ENCODE assay signal across 8 mouse cellular contexts in genomic region chr17:24352370-24353194, GRCm38 (mm10). TPM values are rescaled to one million over a fixed set of nuclear protein-coding genes. Genes with fewer than 3 reads are reported as not detected.
DNase-seq lines count a peak whose midpoint lies in the region; ATAC-seq and TF ChIP-seq lines count a peak whose summit lies in the region.

No protein-coding gene starts in this region.

- no peak for TF ChIP-seq CTCF in lung, embryonic 14.5 days (IDR thresholded peaks at IDR 0.05; ENCODE audit: low read depth)
- TF ChIP-seq CTCF in bone marrow, adult 2 months (IDR thresholded peaks at IDR 0.05; ENCODE audit: control insufficient read depth, insufficient read depth, low read length): no peak

- TF ChIP-seq POLR2A in bone marrow, adult 2 months (IDR thresholded peaks at IDR 0.05; ENCODE audit: borderline replicate concordance, control insufficient read depth, low read depth, low read length): no peak

- peak overlapping the region; percentile 94 for H3K4me2 ChIP-seq in lung, embryonic 14.5 days
- H3K4me2 ChIP-seq in forebrain, embryonic 15.5 days (replicated peaks): peak overlapping the region; percentile 82
- H3K4me2 ChIP-seq in neural tube, embryonic 13.5 days: peak overlapping the region; percentile 87

- peaks cover 24% of the 10 kb centered on the region for H3K27me3 ChIP-seq in lung, embryonic 14.5 days (ENCODE audit: insufficient read depth, low read length)
- 0 out of 2 replicates have a peak, but pooled peaks cover 4% of the 10 kb centered on the region for H3K27me3 ChIP-seq in forebrain, embryonic 15.5 days
- H3K27me3 ChIP-seq in neural tube, embryonic 13.5 days: peaks cover 20% of the 10 kb centered on the region

- peak overlapping the region; percentile 71 for H3K4me3 ChIP-seq in lung, embryonic 14.5 days (ENCODE audit: low read depth, low read length)
- H3K4me3 ChIP-seq in bone marrow, adult 2 months (replicated peaks; ENCODE audit: control insufficient read depth, low read depth, low read length): peak overlapping the region; percentile 87
- H3K4me3 ChIP-seq in forebrain, embryonic 15.5 days: peak overlapping the region; percentile 76
- H3K4me3 ChIP-seq in neural tube, embryonic 13.5 days: peak overlapping the region; percentile 87

- H3K9ac ChIP-seq in lung, embryonic 14.5 days: peak overlapping the region; percentile 73
- H3K9ac ChIP-seq in forebrain, embryonic 15.5 days (replicated peaks): peak overlapping the region; percentile 85
- peak overlapping the region; percentile 92 for H3K9ac ChIP-seq in neural tube, embryonic 13.5 days

- no peaks in the 10 kb centered on the region for H3K9me3 ChIP-seq in lung, embryonic 14.5 days (ENCODE audit: low read depth, low read length)
- no peaks in the 10 kb centered on the region for H3K9me3 ChIP-seq in forebrain, embryonic 15.5 days
- H3K9me3 ChIP-seq in neural tube, embryonic 13.5 days: no peaks in the 10 kb centered on the region

- DNase-seq in lung, embryonic 14.5 days: peak; percentile 21
- DNase-seq in lung, postnatal 36 days: no peak
- DNase-seq in kidney, postnatal 36 days: peak; percentile 64 to 70
- DNase-seq in adrenal gland, postnatal 4 days (ENCODE audit: low spot score in 2 of 2): no peak
- no peak for DNase-seq in natural killer cell, adult 2 months (ENCODE audit: low spot score in 2 of 2)

- no peak for ATAC-seq in lung, embryonic 14.5 days (ENCODE audit: insufficient read depth)
- ATAC-seq in forebrain, embryonic 15.5 days (replicated peaks): no peak; the same call in 1 of the 2 replicates
- peak; percentile 58; the same call in 1 of the 2 replicates for ATAC-seq in neural tube, embryonic 13.5 days (ENCODE audit: low read depth)

- H3K27ac ChIP-seq in lung, embryonic 14.5 days (ENCODE audit: low read depth): peak overlapping the region; percentile 54; the same call in 1 of the 2 replicates
- peak overlapping the region; percentile 79 for H3K27ac ChIP-seq in bone marrow, adult 2 months (ENCODE audit: control insufficient read depth, insufficient read depth, low read depth, low read length, poor library complexity)
- H3K27ac ChIP-seq in forebrain, embryonic 15.5 days (replicated peaks): peak overlapping the region; percentile 65
- H3K27ac ChIP-seq in neural tube, embryonic 13.5 days (replicated peaks): peak overlapping the region; percentile 84

- WGBS in lung, embryonic 14.5 days: 3% methylated on average over 36 of the region's 36 CpGs
- WGBS in bone marrow, adult 2 months: 1% methylated on average over 36 of the region's 36 CpGs
- 1% methylated on average over 36 of the region's 36 CpGs for WGBS in forebrain, embryonic 15.5 days
- WGBS in neural tube, embryonic 13.5 days: 2% methylated on average over 36 of the region's 36 CpGs

- no peaks in the 10 kb centered on the region for H3K36me3 ChIP-seq in lung, embryonic 14.5 days (ENCODE audit: insufficient read depth)
- H3K36me3 ChIP-seq in forebrain, embryonic 15.5 days: no peaks in the 10 kb centered on the region
- no peaks in the 10 kb centered on the region for H3K36me3 ChIP-seq in neural tube, embryonic 13.5 days

- peaks cover 6% of the 10 kb centered on the region; the same call in 1 of the 2 replicates for H3K4me1 ChIP-seq in lung, embryonic 14.5 days (ENCODE audit: insufficient read depth)
- no peaks in the 10 kb centered on the region; the same call in 1 of the 2 replicates for H3K4me1 ChIP-seq in bone marrow, adult 2 months (ENCODE audit: control insufficient read depth, insufficient read depth, low read length)
- H3K4me1 ChIP-seq in forebrain, embryonic 15.5 days: peaks cover 26% of the 10 kb centered on the region
- H3K4me1 ChIP-seq in neural tube, embryonic 13.5 days (replicated peaks): peaks cover 40% of the 10 kb centered on the region

RNA-seq across cellular contexts. Expression of gene Abca3, which starts 0.8 kb away (rescaled TPM):
- 16.2 and 17.4 TPM in 2 replicates for polyA plus RNA-seq in lung, embryonic 14.5 days (2014; fragmentation: Nextera tagmentation; extraction: Ambion mirVana)
- 18.6 and 36.5 TPM in 2 replicates for polyA plus RNA-seq in bone marrow, adult 2 months (2011; ENCODE audit: insufficient read depth, insufficient read length, low replicate concordance, missing spikeins)
- 21.5 and 21.7 TPM in 2 replicates for polyA plus RNA-seq in forebrain, embryonic 15.5 days (2015; fragmentation: Nextera tagmentation; extraction: Ambion mirVana)
- 23.9 and 24.7 TPM in 2 replicates for polyA plus RNA-seq in neural tube, embryonic 13.5 days (2015; fragmentation: Nextera tagmentation; extraction: Ambion mirVana)
- total RNA-seq in adrenal gland, postnatal 4 days (2021): 10 to 100 TPM; 27.2 to 38.5 TPM

RNA-seq across cellular contexts. Expression of gene Abca17, which starts 1.7 kb away (rescaled TPM):
- not detected in 2 replicates for polyA plus RNA-seq in lung, embryonic 14.5 days (2014; fragmentation: Nextera tagmentation; extraction: Ambion mirVana)
- not detected in 2 replicates for polyA plus RNA-seq in bone marrow, adult 2 months (2011; ENCODE audit: insufficient read depth, insufficient read length, low replicate concordance, missing spikeins)
- 0.22 TPM in 1 of 2 replicates, not detected in the other for polyA plus RNA-seq in forebrain, embryonic 15.5 days (2015; fragmentation: Nextera tagmentation; extraction: Ambion mirVana)
- 0.31 and 0.44 TPM in 2 replicates for polyA plus RNA-seq in neural tube, embryonic 13.5 days (2015; fragmentation: Nextera tagmentation; extraction: Ambion mirVana)
- under 1 TPM in 1 of 2 experiments, not detected in 1; 0.11 TPM for total RNA-seq in adrenal gland, postnatal 4 days (2021)

Comparison
In these comparisons a context has a peak if more than half of its experiments do, and no peak if none do; other contexts are left out.
1. DNase-seq: peak in lung, embryonic 14.5 days (single experiment) and kidney, postnatal 36 days (2 of 2); none in lung, postnatal 36 days (single experiment), adrenal gland, postnatal 4 days (0 of 2) and natural killer cell, adult 2 months (0 of 2).
2. Peak in every context shown above with its lines, with median percentiles within 50 percentile points of each other: H3K27ac ChIP-seq, H3K4me2 ChIP-seq, H3K4me3 ChIP-seq and H3K9ac ChIP-seq.